In genomic region chr8:125670420-125670819, GRCm38 (mm10) we compare ENCODE assay signal across 8 mouse cellular contexts. TPM values are rescaled to one million over a fixed set of nuclear protein-coding genes. Genes with fewer than 3 reads are reported as not detected.
DNase-seq lines count a peak whose midpoint lies in the region; ATAC-seq and TF ChIP-seq lines count a peak whose summit lies in the region.

No protein-coding gene starts in this region.

- peaks cover 28% of the 10 kb centered on the region for H3K27me3 ChIP-seq in forebrain, embryonic 10.5 days (ENCODE audit: poor library complexity, severe bottlenecking)
- H3K27me3 ChIP-seq in kidney, embryonic 16.5 days (ENCODE audit: insufficient read depth, low read length), result peaks cover 2% of the 10 kb centered on the region; the same call in 1 of the 2 replicates
- H3K27me3 ChIP-seq in midbrain, postnatal 0 days (ENCODE audit: insufficient read depth, low read length), result no peaks in the 10 kb centered on the region

- peak overlapping the region; percentile 66 for H3K4me2 ChIP-seq in kidney, embryonic 16.5 days (replicated peaks; ENCODE audit: low read depth, low read length)
- peak overlapping the region; percentile 82 for H3K4me2 ChIP-seq in midbrain, postnatal 0 days (ENCODE audit: low read depth, low read length, poor library complexity, severe bottlenecking)

- intact Hi-C loops in left cerebral cortex, adult 2 months (cut with DNase I), result no loop called here
- intact Hi-C loops in left cerebral cortex, postnatal 10 days (cut with DNase I), result no loop called here

- no peak overlapping the region for H3K27ac ChIP-seq in left cerebral cortex, adult 2 months
- peak overlapping the region; percentile 92 for H3K27ac ChIP-seq in forebrain, embryonic 10.5 days
- no peak overlapping the region for H3K27ac ChIP-seq in kidney, embryonic 16.5 days (ENCODE audit: low read length)
- no peak overlapping the region for H3K27ac ChIP-seq in midbrain, postnatal 0 days (ENCODE audit: low read depth, low read length)

- peak overlapping the region; percentile 75; the same call in 1 of the 2 replicates for H3K9ac ChIP-seq in kidney, embryonic 16.5 days (replicated peaks; ENCODE audit: low read length)
- H3K9ac ChIP-seq in midbrain, postnatal 0 days (replicated peaks; ENCODE audit: low read length, poor library complexity, severe bottlenecking), result no peak overlapping the region

- peak; percentile 3; the same call in 1 of the 2 replicates for ATAC-seq in kidney, embryonic 16.5 days (ENCODE audit: low FRiP score, low TSS enrichment)
- ATAC-seq in midbrain, postnatal 0 days (ENCODE audit: low FRiP score), result no peak
- ATAC-seq in megakaryocyte-erythroid progenitor cell, adult 5-6 weeks (replicated peaks; ENCODE audit: low FRiP score, low TSS enrichment, poor library complexity, severe bottlenecking), result no peak

- H3K9me3 ChIP-seq in forebrain, embryonic 10.5 days, result peaks cover 35% of the 10 kb centered on the region
- peaks cover 31% of the 10 kb centered on the region for H3K9me3 ChIP-seq in kidney, embryonic 16.5 days (ENCODE audit: low read length)
- peaks cover 15% of the 10 kb centered on the region for H3K9me3 ChIP-seq in midbrain, postnatal 0 days (ENCODE audit: low read length)

- peaks cover 22% of the 10 kb centered on the region for H3K36me3 ChIP-seq in forebrain, embryonic 10.5 days (replicated peaks)
- peaks cover 20% of the 10 kb centered on the region for H3K36me3 ChIP-seq in kidney, embryonic 16.5 days (ENCODE audit: insufficient read depth, low read length)
- no peaks in the 10 kb centered on the region for H3K36me3 ChIP-seq in midbrain, postnatal 0 days (ENCODE audit: insufficient read depth, low read length)

- DNase-seq in left cerebral cortex, adult 2 months (ENCODE audit: extremely low spot score in 1 of 2, low spot score in 2 of 2), result no peak
- DNase-seq in left cerebral cortex, adult 18-20 months (ENCODE audit: low spot score in 2 of 2), result no peak
- no peak for DNase-seq in forebrain, embryonic 10.5 days (ENCODE audit: extremely low spot score, low spot score)
- DNase-seq in midbrain, postnatal 0 days (ENCODE audit: low spot score), result no peak
- DNase-seq in ovary, postnatal 10 days (ENCODE audit: low spot score), result no peak
- no peak for DNase-seq in left cerebral cortex, postnatal 10 days (ENCODE audit: extremely low spot score in 1 of 2, low spot score in 2 of 2)

- peak overlapping the region; percentile 71 for H3K4me3 ChIP-seq in left cerebral cortex, adult 2 months
- H3K4me3 ChIP-seq in forebrain, embryonic 10.5 days, result peak overlapping the region; percentile 73
- H3K4me3 ChIP-seq in kidney, embryonic 16.5 days (ENCODE audit: low read length), result peak overlapping the region; percentile 54
- peak overlapping the region; percentile 46; the same call in 1 of the 2 replicates for H3K4me3 ChIP-seq in midbrain, postnatal 0 days (ENCODE audit: low read depth, low read length)

- TF ChIP-seq CTCF in left cerebral cortex, adult 2 months (IDR thresholded peaks at IDR 0.05), result no peak
- TF ChIP-seq CTCF in midbrain, postnatal 0 days (IDR thresholded peaks at IDR 0.05), result no peak

- peaks cover 24% of the 10 kb centered on the region for H3K4me1 ChIP-seq in forebrain, embryonic 10.5 days
- H3K4me1 ChIP-seq in kidney, embryonic 16.5 days (ENCODE audit: insufficient read depth, low read length), result peaks cover 7% of the 10 kb centered on the region; the same call in 1 of the 2 replicates
- H3K4me1 ChIP-seq in midbrain, postnatal 0 days (ENCODE audit: insufficient read depth, low read length), result peaks cover 5% of the 10 kb centered on the region; the same call in 1 of the 2 replicates

- 93% methylated on average over 6 of the region's 6 CpGs for WGBS in forebrain, embryonic 10.5 days
- 94% methylated on average over 6 of the region's 6 CpGs for WGBS in kidney, embryonic 16.5 days
- 96% methylated on average over 6 of the region's 6 CpGs for WGBS in midbrain, postnatal 0 days

RNA-seq across cellular contexts. Expression of gene Map10, which starts 0.8 kb away (rescaled TPM):
- total RNA-seq in left cerebral cortex, adult 2 months (2021), result 1 to 10 TPM; 4.3 to 4.5 TPM
- total RNA-seq in left cerebral cortex, adult 18-20 months (2021), result 1 to 10 TPM; 4.5 to 4.8 TPM
- polyA plus RNA-seq in forebrain, embryonic 10.5 days (2016; fragmentation: Nextera tagmentation; extraction: Ambion mirVana), result 6.7 and 7.6 TPM in 2 replicates
- 6.7 and 7.3 TPM in 2 replicates for polyA plus RNA-seq in kidney, embryonic 16.5 days (2015; fragmentation: Nextera tagmentation; extraction: Ambion mirVana)
- 11.0 and 11.6 TPM in 2 replicates for total RNA-seq in midbrain, postnatal 0 days (2014; rRNA removed)
- 5.8 and 6.9 TPM in 2 replicates for polyA plus RNA-seq in midbrain, postnatal 0 days (2015; fragmentation: Nextera tagmentation; extraction: Ambion mirVana)
- total RNA-seq in left cerebral cortex, postnatal 10 days (2021), result 1 to 10 TPM; 5.2 to 6.2 TPM
- total RNA-seq in megakaryocyte-erythroid progenitor cell, adult 5-6 weeks (2014; fragmentation: Nextera tagmentation), result 0.45 and 1.2 TPM in 2 replicates
- 1.3 TPM in 1 of 2 replicates, not detected in the other for total RNA-seq in megakaryocyte-erythroid progenitor cell, adult 5-6 weeks (2017)

RNA-seq across cellular contexts. Expression of gene Ntpcr, which starts 59.3 kb away (rescaled TPM):
- total RNA-seq in left cerebral cortex, adult 2 months (2021), result 10 to 100 TPM; 23.3 to 23.7 TPM
- 10 to 100 TPM; 22.9 to 23.1 TPM for total RNA-seq in left cerebral cortex, adult 18-20 months (2021)
- polyA plus RNA-seq in forebrain, embryonic 10.5 days (2016; fragmentation: Nextera tagmentation; extraction: Ambion mirVana), result 17.2 and 17.8 TPM in 2 replicates
- 30.3 and 30.8 TPM in 2 replicates for polyA plus RNA-seq in kidney, embryonic 16.5 days (2015; fragmentation: Nextera tagmentation; extraction: Ambion mirVana)
- total RNA-seq in midbrain, postnatal 0 days (2014; rRNA removed), result 23.5 and 24.1 TPM in 2 replicates
- 32.2 and 35.2 TPM in 2 replicates for polyA plus RNA-seq in midbrain, postnatal 0 days (2015; fragmentation: Nextera tagmentation; extraction: Ambion mirVana)
- 10 to 100 TPM; 20.2 to 21.0 TPM for total RNA-seq in left cerebral cortex, postnatal 10 days (2021)
- 28.5 and 30.9 TPM in 2 replicates for total RNA-seq in megakaryocyte-erythroid progenitor cell, adult 5-6 weeks (2014; fragmentation: Nextera tagmentation)
- 18.2 and 66.2 TPM in 2 replicates for total RNA-seq in megakaryocyte-erythroid progenitor cell, adult 5-6 weeks (2017)
